Comparison of ENCODE assay signal across 10 mouse cellular contexts in genomic region chr1:135725936-135726335, GRCm38 (mm10). TPM values are rescaled to one million over a fixed set of nuclear protein-coding genes. Genes with fewer than 3 reads are reported as not detected.
DNase-seq lines count a peak whose midpoint lies in the region; ATAC-seq and TF ChIP-seq lines count a peak whose summit lies in the region.
"Had no signal": no experiment of that assay in that cellular context is flagged by ENCODE, and none has a peak within 500 bp of the region (broad histone marks: within the 10 kb centered on the region; RNA-seq: fewer than 3 reads in every experiment).

No protein-coding gene starts in this region.

- H3K4me2 ChIP-seq in intestine, embryonic 14.5 days (ENCODE audit: low read length), result no peak overlapping the region
- no peak overlapping the region for H3K4me2 ChIP-seq in intestine, embryonic 15.5 days (replicated peaks)
- H3K4me2 ChIP-seq: hindbrain, embryonic 12.5 days; limb, embryonic 12.5 days had no signal

- H3K79me2 ChIP-seq in MEL (ENCODE audit: control insufficient read depth, insufficient read depth, low read length, poor library complexity), result peaks cover 1% of the 10 kb centered on the region; the same call in 1 of the 2 replicates

- no peak overlapping the region for H3K4me3 ChIP-seq in intestine, embryonic 14.5 days (ENCODE audit: low read depth, low read length)
- H3K4me3 ChIP-seq in intestine, embryonic 15.5 days (replicated peaks), result no peak overlapping the region
- H3K4me3 ChIP-seq in MEL (ENCODE audit: control insufficient read depth in 1 of 2, insufficient read depth in 1 of 2, low read depth in 2 of 2, low read length in 2 of 2), result peak overlapping the region in 1 of 2 experiments; percentile 37; a peak in 2 of 4 replicates
- H3K4me3 ChIP-seq: hindbrain, embryonic 12.5 days; limb, embryonic 12.5 days had no signal

- TF ChIP-seq CTCF in MEL (IDR thresholded peaks at IDR 0.05 in 2 of 3, conservative IDR thresholded peaks at IDR 0.05 in 1 of 3; ENCODE audit: control insufficient read depth in 1 of 3, insufficient read depth in 1 of 3, low read depth in 2 of 3, low read length in 3 of 3, poor library complexity in 1 of 3, severe bottlenecking in 1 of 3), result no peak

- peaks cover 18% of the 10 kb centered on the region for H3K4me1 ChIP-seq in intestine, embryonic 14.5 days (replicated peaks; ENCODE audit: control insufficient read depth, insufficient read depth, low read length)
- H3K4me1 ChIP-seq in intestine, embryonic 15.5 days (replicated peaks), result peaks cover 12% of the 10 kb centered on the region
- H3K4me1 ChIP-seq in MEL (ENCODE audit: control insufficient read depth in 1 of 2, insufficient read depth in 2 of 2, low read length in 2 of 2), result peaks cover 5 to 26% of the 10 kb centered on the region in 2 experiments

- TF ChIP-seq RAD21 in MEL (IDR thresholded peaks at IDR 0.05; ENCODE audit: low read depth, low read length), result no peak

- H3K9me3 ChIP-seq in intestine, embryonic 14.5 days (ENCODE audit: control insufficient read depth, low read length), result no peaks in the 10 kb centered on the region
- no peaks in the 10 kb centered on the region for H3K9me3 ChIP-seq in intestine, embryonic 15.5 days
- H3K9me3 ChIP-seq in MEL (replicated peaks; ENCODE audit: insufficient read depth, low read length), result no peaks in the 10 kb centered on the region
- H3K9me3 ChIP-seq: hindbrain, embryonic 12.5 days; limb, embryonic 12.5 days had no signal

- H3K36me3 ChIP-seq in intestine, embryonic 14.5 days (ENCODE audit: control insufficient read depth, insufficient read depth, low read length), result no peaks in the 10 kb centered on the region
- no peaks in the 10 kb centered on the region for H3K36me3 ChIP-seq in intestine, embryonic 15.5 days
- H3K36me3 ChIP-seq in MEL (ENCODE audit: control insufficient read depth in 1 of 2, insufficient read depth in 2 of 2, low read length in 2 of 2), result peaks cover 0 to 11% of the 10 kb centered on the region in 2 experiments; a peak in 2 of 4 replicates
- H3K36me3 ChIP-seq: hindbrain, embryonic 12.5 days; limb, embryonic 12.5 days had no signal

- H3K27ac ChIP-seq in intestine, embryonic 14.5 days (ENCODE audit: low read depth), result peak overlapping the region; percentile 62; the same call in 1 of the 2 replicates
- no peak overlapping the region for H3K27ac ChIP-seq in intestine, embryonic 15.5 days
- H3K27ac ChIP-seq in MEL (ENCODE audit: control insufficient read depth, low read depth, low read length), result peak overlapping the region; percentile 59
- H3K27ac ChIP-seq: hindbrain, embryonic 12.5 days; limb, embryonic 12.5 days had no signal

- intact Hi-C loops in heart, postnatal 36 days (cut with DNase I), result no loop called here

- H3K9ac ChIP-seq in intestine, embryonic 14.5 days (ENCODE audit: low read length), result no peak overlapping the region
- no peak overlapping the region for H3K9ac ChIP-seq in intestine, embryonic 15.5 days
- H3K9ac ChIP-seq in MEL (ENCODE audit: control insufficient read depth, low read depth, low read length, poor library complexity, severe bottlenecking), result peak overlapping the region; percentile 5; the same call in 1 of the 2 replicates
- H3K9ac ChIP-seq: hindbrain, embryonic 12.5 days; limb, embryonic 12.5 days had no signal

- WGBS in intestine, embryonic 14.5 days, result 36% methylated on average over 7 of the region's 7 CpGs
- WGBS in intestine, embryonic 15.5 days, result 45% methylated on average over 7 of the region's 7 CpGs

- H3K27me3 ChIP-seq in intestine, embryonic 14.5 days (replicated peaks; ENCODE audit: control insufficient read depth, insufficient read depth, low read length), result no peaks in the 10 kb centered on the region
- no peaks in the 10 kb centered on the region for H3K27me3 ChIP-seq in intestine, embryonic 15.5 days (replicated peaks)
- H3K27me3 ChIP-seq in MEL (ENCODE audit: control insufficient read depth in 1 of 2, insufficient read depth in 2 of 2, low read length in 2 of 2), result no peaks in the 10 kb centered on the region
- H3K27me3 ChIP-seq: hindbrain, embryonic 12.5 days; limb, embryonic 12.5 days had no signal

- peak; percentile 52 to 59; a peak in 3 of 4 replicates for TF ChIP-seq EP300 in MEL (IDR thresholded peaks at IDR 0.05; ENCODE audit: low read depth in 1 of 2, low read length in 2 of 2)

- TF ChIP-seq POLR2A in MEL (IDR thresholded peaks at IDR 0.05; ENCODE audit: control insufficient read depth in 1 of 2, insufficient read depth in 1 of 2, low read depth in 1 of 2, low read length in 2 of 2, poor library complexity in 1 of 2), result no peak

- ATAC-seq in intestine, embryonic 14.5 days (replicated peaks; ENCODE audit: low FRiP score, low TSS enrichment, low read depth), result no peak
- no peak for ATAC-seq in intestine, embryonic 15.5 days

- DNase-seq in intestine, embryonic 14.5 days (ENCODE audit: low spot score), result no peak
- peak; percentile 92 for DNase-seq in MEL (ENCODE audit: low read depth, low spot score)
- DNase-seq in heart, postnatal 36 days, result peak; percentile 43 to 46
- peak; percentile 83 for DNase-seq in lung, postnatal 36 days
- DNase-seq in urinary bladder, postnatal 36 days (ENCODE audit: low spot score in 2 of 2), result no peak
- DNase-seq in right cerebral cortex, postnatal 36 days (ENCODE audit: low spot score in 2 of 2), result no peak
- no peak for DNase-seq in urinary bladder, postnatal 10 days (ENCODE audit: low spot score)

TF ChIP-seq in MEL, 35 proteins besides CTCF, POLR2A, EP300 and RAD21:
- TF ChIP-seq BHLHE40 (IDR thresholded peaks at IDR 0.05; ENCODE audit: borderline replicate concordance, low read depth, low read length) (0 out of 2 replicates have a peak, but pooled peaks have one; percentile 11), SIN3A (IDR thresholded peaks at IDR 0.05; ENCODE audit: low read length) (peak; percentile 68), TBP (IDR thresholded peaks at IDR 0.05; ENCODE audit: low read depth, low read length) (0 out of 2 replicates have a peak, but pooled peaks have one; percentile 33), UBTF (IDR thresholded peaks at IDR 0.05; ENCODE audit: borderline replicate concordance, insufficient read depth, low read depth, low read length) (no peak), E2F4 (IDR thresholded peaks at IDR 0.05; ENCODE audit: borderline replicate concordance, low read depth, low read length) (no peak), MXI1 (IDR thresholded peaks at IDR 0.05; ENCODE audit: low read depth, low read length) (0 out of 2 replicates have a peak, but pooled peaks have one; percentile 6), GATA1 (IDR thresholded peaks at IDR 0.05; ENCODE audit: low read depth, low read length) (0 out of 2 replicates have a peak, but pooled peaks have one; percentile 5), MYC (IDR thresholded peaks at IDR 0.05; ENCODE audit: low read depth, low read length) (no peak; the same call in 1 of the 2 replicates), TCF12 (IDR thresholded peaks at IDR 0.05; ENCODE audit: low read depth, low read length) (no peak), POLR2AphosphoS2 (IDR thresholded peaks at IDR 0.05; ENCODE audit: low read length) (no peak), CHD2 (IDR thresholded peaks at IDR 0.05; ENCODE audit: low read length) (no peak), HCFC1 (IDR thresholded peaks at IDR 0.05; ENCODE audit: low read depth, low read length) (peak; percentile 15; the same call in 1 of the 2 replicates), ETS1 (IDR thresholded peaks at IDR 0.05; ENCODE audit: low read depth, low read length) (peak; percentile 87), MAFK (IDR thresholded peaks at IDR 0.05; ENCODE audit: borderline replicate concordance, low read depth, low read length) (no peak), ELF1 (IDR thresholded peaks at IDR 0.05; ENCODE audit: low read depth, low read length) (peak; percentile 82), ZMIZ1 (IDR thresholded peaks at IDR 0.05; ENCODE audit: low read depth, low read length) (no peak), ZKSCAN1 (IDR thresholded peaks at IDR 0.05; ENCODE audit: low read depth, low read length) (no peak), MAX (IDR thresholded peaks at IDR 0.05; ENCODE audit: low read length) (no peak)
TF ChIP-seq in MEL: peak in this region for 8.

RNA-seq across cellular contexts. Expression of gene Csrp1, which starts 6.1 kb away (rescaled TPM):
- 225 and 242 TPM in 2 replicates for polyA plus RNA-seq in intestine, embryonic 14.5 days (2014; fragmentation: Nextera tagmentation; extraction: Ambion mirVana)
- polyA plus RNA-seq in intestine, embryonic 15.5 days (2015; fragmentation: Nextera tagmentation; extraction: Ambion mirVana), result 203 and 215 TPM in 2 replicates
- 40.3 and 44.4 TPM in 2 replicates for total RNA-seq in MEL (2012; rRNA removed)
- 10 to 100 TPM in 1 of 2 experiments, not detected in 1; 73.0 TPM for polyA plus RNA-seq in MEL (2012; ENCODE audit: insufficient read depth in 1 of 2, insufficient read length in 2 of 2, low read depth in 1 of 2, low replicate concordance in 2 of 2, missing spikeins in 1 of 2)
- total RNA-seq in heart, postnatal 36 days (2021), result 10 to 100 TPM; 46.5 to 52.8 TPM

RNA-seq across cellular contexts. Expression of gene Phlda3, which starts 40.0 kb away (rescaled TPM):
- 56.0 and 58.2 TPM in 2 replicates for polyA plus RNA-seq in intestine, embryonic 14.5 days (2014; fragmentation: Nextera tagmentation; extraction: Ambion mirVana)
- polyA plus RNA-seq in intestine, embryonic 15.5 days (2015; fragmentation: Nextera tagmentation; extraction: Ambion mirVana), result 44.5 and 44.6 TPM in 2 replicates
- 5.5 and 7.7 TPM in 2 replicates for total RNA-seq in MEL (2012; rRNA removed)
- polyA plus RNA-seq in MEL (2012; ENCODE audit: insufficient read depth in 1 of 2, insufficient read length in 2 of 2, low read depth in 1 of 2, low replicate concordance in 2 of 2, missing spikeins in 1 of 2), result 10 to 100 TPM in 1 of 2 experiments, not detected in 1; 20.0 TPM
- 10 to 100 TPM in 1 of 2 experiments, 1 to 10 TPM in 1; 9.7 to 13.3 TPM for total RNA-seq in heart, postnatal 36 days (2021)

RNA-seq across cellular contexts. Expression of gene Tnni1, which starts 53.3 kb away (rescaled TPM):
- polyA plus RNA-seq in intestine, embryonic 14.5 days (2014; fragmentation: Nextera tagmentation; extraction: Ambion mirVana), result 5.8 and 6.4 TPM in 2 replicates
- polyA plus RNA-seq in intestine, embryonic 15.5 days (2015; fragmentation: Nextera tagmentation; extraction: Ambion mirVana), result 5.4 and 8.3 TPM in 2 replicates
- not detected in 2 replicates for total RNA-seq in MEL (2012; rRNA removed)
- polyA plus RNA-seq in MEL (2012; ENCODE audit: insufficient read depth in 1 of 2, insufficient read length in 2 of 2, low read depth in 1 of 2, low replicate concordance in 2 of 2, missing spikeins in 1 of 2), result under 1 TPM in 1 of 2 experiments, not detected in 1; 0.15 TPM
- total RNA-seq in heart, postnatal 36 days (2021), result 1 to 10 TPM; 1.0 to 1.4 TPM

Comparison
In these comparisons a context has a peak if more than half of its experiments do, and no peak if none do; other contexts are left out.
1. DNase-seq: peak in MEL (single experiment), heart, postnatal 36 days (2 of 2) and lung, postnatal 36 days (single experiment); none in intestine, embryonic 14.5 days (single experiment), urinary bladder, postnatal 36 days (0 of 2), right cerebral cortex, postnatal 36 days (0 of 2) and urinary bladder, postnatal 10 days (single experiment).